Mouse (Mus musculus) brain, embryonic 18.5 days (tissue): Measurements from ENCODE around the gene Tanc1.
"Not testable (repeated sequence)": the region's sequence is repeated elsewhere in the genome, so short reads cannot be mapped to it uniquely, and the experiment has no call there.

Source experiments
- DNase-seq: peaks from one replicate; pipeline ENCODE4 v3.0.0-alpha.2; 2012; ENCODE audit warnings: low read depth, low spot score

Gene Tanc1

GRCm38 (mm10) chr2:59828777-59829508, 217.1 kb downstream of the Tanc1 start:
- no peak for DNase-seq

DNA sequence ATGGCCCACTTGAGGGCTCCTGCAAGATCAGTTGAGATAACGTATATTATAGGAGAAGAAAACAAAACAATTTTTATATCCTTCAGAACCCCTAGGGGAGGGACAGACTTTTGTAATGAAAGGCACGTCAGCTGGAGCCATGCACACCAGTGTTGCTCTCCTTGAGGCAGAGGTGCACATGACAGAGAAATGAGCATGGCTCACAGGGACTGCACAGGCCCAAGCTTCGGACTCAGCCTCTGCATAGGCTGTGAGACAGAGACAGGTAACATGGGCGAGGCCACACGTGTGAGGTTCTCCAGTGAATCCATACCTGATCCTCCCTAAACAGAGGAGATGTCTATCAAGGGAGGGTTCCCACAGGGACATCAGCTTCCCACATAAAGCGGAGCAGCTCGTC, 217.9 kb downstream of the Tanc1 start:
- no peak for DNase-seq

GRCm38 (mm10) chr2:59830151-59830550, 218.3 kb downstream of the Tanc1 start:
- no peak for DNase-seq

GRCm38 (mm10) chr2:59830940-59831339, 219.1 kb downstream of the Tanc1 start:
- no peak for DNase-seq

- no peak for DNase-seq
These were observed 220.0 kb downstream of the Tanc1 start for GRCm38 (mm10) chr2:59831831-59832230.

DNA sequence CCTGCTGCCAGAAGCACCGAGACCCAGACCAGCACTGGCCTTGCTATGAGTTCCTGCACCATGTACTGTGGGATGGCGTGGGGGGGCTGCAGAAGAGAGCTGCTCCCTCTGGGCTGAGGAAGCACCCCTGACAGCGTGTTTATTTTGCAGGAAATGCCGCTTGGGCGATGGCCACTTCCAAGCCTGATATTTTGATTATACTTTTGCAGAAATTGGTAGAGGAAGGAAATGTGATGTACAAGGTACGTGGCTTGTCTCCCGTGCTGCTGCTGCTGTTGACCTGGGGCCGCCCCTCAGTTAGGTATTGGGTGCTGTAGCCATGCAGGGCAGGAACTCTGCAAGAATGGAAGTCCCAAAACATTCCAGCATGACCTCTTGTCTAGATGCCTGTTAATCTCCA, 227.0 kb downstream of the Tanc1 start:
- no peak for DNase-seq

GRCm38 (mm10) chr2:59839755-59840154, 227.9 kb downstream of the Tanc1 start:
- DNase-seq, result no peak

- DNase-seq, result no peak
These were observed 228.3 kb downstream of the Tanc1 start for GRCm38 (mm10) chr2:59840191-59840590.

DNA sequence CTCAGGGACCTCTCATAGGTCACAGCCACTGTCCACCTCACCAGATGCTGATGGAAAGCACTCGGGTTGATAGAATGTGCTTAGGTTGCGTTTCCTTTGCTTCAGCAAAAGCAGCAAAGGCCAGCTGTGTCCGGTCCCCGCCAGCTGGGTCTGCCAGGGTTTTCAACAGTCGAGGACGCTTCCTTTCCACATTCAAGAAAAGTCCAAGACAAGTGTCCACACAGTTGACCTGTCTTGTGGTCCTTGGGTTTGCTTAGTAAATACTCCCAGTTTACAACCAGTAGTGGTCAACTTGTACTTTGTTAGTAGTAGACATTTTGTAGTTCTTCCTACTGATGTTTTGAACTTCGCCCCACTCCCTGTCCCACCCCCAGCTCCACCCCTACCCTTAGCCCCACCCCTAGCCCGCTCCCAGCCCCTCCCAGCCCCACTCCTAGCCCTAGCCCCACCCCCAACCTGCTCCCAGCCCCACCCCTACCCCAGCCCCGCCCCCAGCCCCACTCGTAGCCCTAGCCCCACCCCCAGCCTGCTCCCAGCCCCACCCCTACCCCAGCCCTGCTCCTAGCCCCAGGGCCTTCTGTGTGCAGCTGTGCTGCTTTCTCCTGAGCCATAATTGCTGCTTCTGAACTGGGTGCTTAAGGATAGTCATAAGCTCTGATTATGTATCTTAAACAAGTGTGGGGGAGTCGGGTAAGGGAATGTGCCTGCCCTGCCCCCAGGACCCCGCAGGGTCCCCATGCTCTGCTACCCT, 229.5 kb downstream of the Tanc1 start:
- no peak for DNase-seq

GRCm38 (mm10) chr2:59841944-59842343, 230.1 kb downstream of the Tanc1 start:
- DNase-seq, result no peak

DNA sequence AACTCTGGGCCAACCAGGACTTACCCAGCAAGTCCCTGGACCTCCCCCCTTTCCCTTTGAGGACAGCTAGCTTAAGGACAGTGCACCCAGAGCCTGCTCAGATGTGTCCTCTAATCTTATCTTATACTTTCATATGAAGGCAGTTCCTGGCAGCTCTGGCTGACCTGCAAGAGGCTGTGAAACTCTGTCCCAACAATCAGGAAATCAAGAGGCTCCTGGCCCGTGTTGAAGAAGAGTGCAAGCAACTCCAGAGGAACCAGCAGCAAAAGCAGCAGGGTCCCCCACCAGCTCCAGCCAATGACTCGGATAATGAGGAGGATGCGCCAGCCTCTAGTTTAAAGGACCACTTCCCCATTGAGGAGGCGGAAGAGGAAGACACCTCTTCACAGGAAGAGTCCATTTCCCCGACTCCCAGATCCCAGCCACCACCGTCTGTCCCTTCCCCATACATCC, 230.7 kb downstream of the Tanc1 start:
- DNase-seq, result no peak

DNA sequence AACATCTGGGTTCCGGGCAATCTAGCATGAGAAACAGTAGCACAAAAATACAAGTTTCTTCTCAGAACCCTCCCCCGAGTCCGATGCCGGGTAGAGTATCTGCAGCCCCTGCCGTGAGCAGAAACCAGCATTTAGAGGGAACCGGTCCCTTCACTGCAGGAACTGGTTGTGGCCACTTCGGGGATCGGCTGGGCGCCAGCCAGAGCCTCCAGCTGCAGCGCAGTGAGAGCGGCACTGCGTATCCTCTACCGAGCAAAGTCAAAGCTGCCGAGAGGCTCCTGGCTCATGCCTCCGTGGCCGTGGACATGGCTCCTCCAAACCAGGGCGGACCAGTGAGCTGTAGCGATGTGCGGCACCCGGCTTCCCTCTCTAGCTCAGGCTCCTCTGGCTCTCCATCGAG, 231.3 kb downstream of the Tanc1 start:
- DNase-seq, result no peak

DNA sequence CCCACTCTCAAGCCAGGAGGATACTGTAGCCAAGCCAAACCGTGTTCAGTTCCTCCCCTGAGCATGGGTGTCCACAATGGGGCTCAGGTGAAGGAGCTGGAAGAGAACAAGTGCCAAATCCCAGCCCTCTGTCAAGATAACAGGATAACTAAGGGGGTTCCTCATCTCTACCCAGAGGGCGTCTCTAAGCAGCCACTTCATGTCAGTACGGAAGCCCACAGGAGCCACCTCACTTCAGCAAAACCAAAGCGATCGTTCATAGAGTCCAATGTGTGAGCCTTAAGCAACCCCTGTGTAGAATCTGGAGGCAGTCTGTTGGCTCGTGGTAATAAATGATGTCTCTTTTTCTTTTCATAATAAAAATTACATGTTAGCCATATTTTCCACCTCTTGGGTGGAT, 232.0 kb downstream of the Tanc1 start:
- no peak for DNase-seq

- not testable (repeated sequence) for DNase-seq
These were observed 240.0 kb downstream of the Tanc1 start for GRCm38 (mm10) chr2:59851885-59852284.

DNA sequence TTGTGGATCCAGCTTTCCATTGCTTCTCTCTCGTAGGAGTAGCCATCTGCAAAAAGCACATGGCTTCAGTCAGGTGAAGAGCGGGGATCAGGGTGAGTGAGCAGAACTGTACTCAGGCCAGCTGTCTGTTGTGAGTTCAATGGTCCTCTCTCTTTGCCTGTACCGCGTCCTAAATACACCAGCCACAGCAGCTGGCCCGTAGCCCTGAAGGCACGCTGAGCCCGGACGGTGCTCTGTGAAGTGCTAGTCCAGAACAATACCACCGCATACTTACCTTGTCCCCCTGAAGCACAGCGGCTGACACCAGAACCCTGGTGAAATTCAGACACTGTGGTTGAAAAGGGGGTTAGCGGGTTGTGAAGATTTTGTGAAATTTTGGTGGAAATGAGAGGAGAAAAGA, 241.1 kb downstream of the Tanc1 start:
- no peak for DNase-seq

- no peak for DNase-seq
These were observed 241.7 kb downstream of the Tanc1 start for GRCm38 (mm10) chr2:59853543-59853942.

- no peak for DNase-seq
These were observed 242.5 kb downstream of the Tanc1 start for GRCm38 (mm10) chr2:59854363-59854762.

DNA sequence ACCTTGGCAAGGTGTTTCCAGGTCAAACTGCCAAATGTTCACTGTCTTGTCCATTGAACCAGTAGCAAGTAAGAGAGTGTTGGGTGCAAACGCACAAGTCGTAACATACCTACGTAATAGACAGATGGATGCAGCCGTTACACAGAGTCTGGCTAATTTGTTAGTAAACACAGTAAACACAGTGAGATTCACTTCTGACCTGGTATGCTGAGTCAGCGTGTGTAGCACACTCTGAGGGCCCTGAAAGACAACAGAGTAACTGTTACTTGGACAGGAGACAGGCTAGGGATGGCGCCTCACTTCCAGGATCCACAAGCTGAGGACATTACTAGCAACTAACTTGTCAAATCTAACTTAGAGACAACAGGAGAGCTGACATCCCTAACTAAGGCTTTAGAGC, 250.8 kb downstream of the Tanc1 start:
- DNase-seq, result no peak

- no peak for DNase-seq
These were observed 258.7 kb downstream of the Tanc1 start for GRCm38 (mm10) chr2:59870526-59870925.

GRCm38 (mm10) chr2:59876482-59876881, 264.6 kb downstream of the Tanc1 start:
- DNase-seq, result no peak

GRCm38 (mm10) chr2:59877335-59877734, 265.5 kb downstream of the Tanc1 start:
- DNase-seq, result no peak

DNA sequence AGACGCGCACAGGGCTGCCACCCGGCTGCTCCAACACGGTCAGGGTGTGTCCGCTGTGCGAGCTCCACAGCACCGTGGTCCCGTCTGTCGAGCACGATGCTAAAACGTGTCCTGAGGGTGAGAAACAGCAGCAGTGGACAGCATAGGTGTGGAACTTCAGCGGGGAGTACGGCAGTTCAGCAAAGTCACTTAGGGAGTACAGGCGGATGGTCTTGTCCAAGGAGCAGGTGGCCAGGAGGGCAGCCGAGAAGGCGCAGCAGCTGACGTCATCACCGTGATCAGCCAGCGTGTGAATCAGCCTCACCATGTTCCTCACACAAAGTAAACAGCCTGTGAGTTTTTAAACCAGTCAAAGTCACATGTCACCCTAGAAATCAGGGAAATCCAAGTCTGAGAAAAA, 266.4 kb downstream of the Tanc1 start:
- DNase-seq, result no peak

DNA sequence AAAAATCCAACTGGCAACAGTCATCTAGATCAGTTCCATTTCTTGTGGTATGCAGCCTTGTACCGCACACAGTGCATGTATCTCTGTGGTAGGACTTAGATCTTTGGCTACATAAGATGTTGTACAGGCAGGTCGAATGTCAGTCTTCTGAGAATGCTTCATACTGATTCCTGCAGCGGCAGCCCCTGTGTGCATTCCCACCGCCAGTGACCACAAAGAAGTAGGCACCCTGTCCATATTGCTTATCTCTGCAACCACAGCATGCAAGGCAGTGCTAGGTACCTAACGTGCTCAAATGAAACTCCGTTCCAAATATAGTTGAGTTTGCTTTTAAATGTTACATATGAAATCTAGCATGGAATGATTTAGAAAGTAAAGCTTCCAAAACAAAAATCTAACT, 269.6 kb downstream of the Tanc1 start:
- DNase-seq, result no peak
